Mouse (Mus musculus): ENCODE data around the gene Olfr231.

DNA sequence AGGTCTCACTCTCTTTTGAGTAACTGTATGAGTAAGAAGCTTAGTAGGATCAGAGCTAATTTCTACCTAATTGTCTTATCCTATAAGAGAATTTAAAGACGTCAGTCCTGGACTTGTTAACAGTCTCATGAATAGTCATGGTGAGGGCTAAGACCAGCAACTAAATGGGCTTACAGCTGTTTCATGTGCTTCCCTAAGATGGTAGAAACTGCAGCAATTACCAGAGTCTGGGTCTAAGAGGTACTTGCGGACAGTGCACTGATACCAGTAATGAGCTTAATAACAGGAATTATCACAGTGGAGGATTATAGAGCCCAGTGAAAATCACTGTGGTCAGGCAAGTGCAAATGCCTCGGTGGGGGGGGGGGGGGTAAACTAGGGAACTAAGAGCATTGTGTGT is 11.0 kb upstream of the Olfr231 start:
- TF ChIP-seq POLR2A (IDR thresholded peaks at IDR 0.05; ENCODE audit: insufficient read depth, low read depth, low read length) (no peak), CTCF (IDR thresholded peaks at IDR 0.05) (no peak)

All from heart, adult 2 months (tissue).